Mouse (Mus musculus) skeletal muscle tissue, adult 2 months (tissue): ENCODE data around the gene Kif19a.
A peak's percentile ranks its signal among the peaks of the same experiment; 100 is the strongest.

ENCODE experiments used
- DNase-seq: peaks from one replicate; pipeline ENCODE4 v3.0.0-alpha.2; 2012; ENCODE audit warnings: low read depth, low spot score

The Kif19a gene

DNA sequence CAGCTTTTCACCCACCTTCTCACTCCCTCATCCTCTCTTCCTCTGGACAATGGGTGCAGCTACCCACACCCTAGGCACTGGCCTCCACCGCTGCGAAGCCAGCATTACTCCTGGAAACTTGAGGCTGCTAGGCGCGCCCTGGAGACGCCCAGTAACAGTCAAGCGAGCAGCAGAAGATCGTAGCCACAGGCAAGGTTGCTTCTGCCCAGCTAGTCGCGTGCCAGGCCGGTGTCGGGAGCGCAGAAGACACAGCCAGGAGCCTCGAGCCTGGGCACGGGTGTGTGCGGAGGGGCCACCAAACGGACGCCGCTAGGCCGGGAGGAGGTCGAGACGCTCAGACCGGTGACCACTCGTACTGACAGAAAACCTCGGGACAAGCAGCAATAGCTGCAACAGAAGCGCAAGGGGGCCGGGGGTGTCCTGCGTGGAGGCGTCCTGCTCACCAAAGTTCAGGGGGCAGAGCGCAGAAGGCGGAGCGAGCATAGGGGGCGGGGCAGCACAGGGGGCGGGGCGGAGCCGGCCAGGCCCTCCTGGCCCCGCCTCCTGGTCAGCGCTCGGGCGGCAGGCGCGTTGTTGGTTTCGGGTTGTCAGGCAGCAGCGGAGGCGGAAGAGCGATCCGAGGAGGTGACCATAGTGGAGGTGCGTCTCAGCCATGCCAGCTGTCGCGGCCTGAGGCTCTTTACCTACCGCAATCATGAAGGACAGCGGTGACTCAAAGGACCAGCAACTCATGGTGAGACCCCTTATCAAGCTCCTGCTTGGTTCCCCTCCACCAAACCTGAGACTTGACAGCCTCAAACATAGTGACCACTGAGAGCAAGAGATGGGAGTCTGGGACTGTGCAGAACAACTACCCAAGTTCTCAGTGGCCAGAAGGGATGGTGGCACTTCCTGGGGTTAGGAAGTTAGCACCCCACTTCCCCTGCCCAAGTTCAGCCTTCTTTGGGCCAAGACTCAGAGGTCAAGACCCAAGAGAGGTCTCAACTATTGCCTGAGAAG lies at the start of gene Kif19a:
TSS of gene Kif19a (plus strand) at position 569 of the 999 bp plus-strand sequence.
- DNase-seq, result peak; percentile 51

DNA sequence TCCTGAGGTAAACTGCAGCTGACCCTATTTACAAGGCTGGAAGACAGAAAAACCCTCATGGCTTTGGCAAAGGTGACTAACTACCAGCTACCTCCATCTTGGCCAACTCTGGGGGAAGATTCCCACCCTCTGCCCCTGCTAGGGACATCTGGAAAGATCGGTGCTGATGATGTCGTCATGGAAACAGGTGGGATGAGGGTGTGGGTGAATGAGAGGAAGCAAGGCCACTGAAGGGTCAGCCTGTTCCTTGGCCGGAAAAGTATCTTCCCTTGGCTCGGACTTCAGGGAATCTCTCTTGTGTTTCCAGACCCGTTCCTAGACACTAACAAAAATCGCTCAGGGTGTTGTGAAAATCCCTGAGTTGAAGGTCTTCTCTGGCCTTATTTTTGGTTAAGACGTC lies 49.7 kb upstream of the Kif19a start:
- peak; percentile 70 for DNase-seq

DNA sequence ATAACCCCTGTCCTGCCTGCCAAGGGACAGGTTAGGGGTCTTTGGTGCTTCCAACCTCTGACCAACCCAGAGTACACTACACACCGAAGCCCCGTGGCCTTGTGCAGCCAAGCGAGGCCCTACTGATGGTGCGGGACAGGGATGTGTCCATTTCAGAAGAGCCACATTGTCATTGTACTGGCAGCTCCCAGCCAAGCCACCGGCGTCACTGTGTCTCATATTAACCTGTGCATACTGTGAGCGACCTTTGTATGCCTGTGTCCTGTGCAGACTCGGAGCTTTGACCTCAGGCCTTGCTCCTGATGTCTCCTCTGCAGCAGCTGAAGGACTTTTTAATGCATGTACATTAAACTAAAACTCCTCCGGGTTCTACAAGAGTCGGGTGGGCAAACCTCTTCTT lies 44.7 kb upstream of the Kif19a start:
- DNase-seq, result no peak

DNA sequence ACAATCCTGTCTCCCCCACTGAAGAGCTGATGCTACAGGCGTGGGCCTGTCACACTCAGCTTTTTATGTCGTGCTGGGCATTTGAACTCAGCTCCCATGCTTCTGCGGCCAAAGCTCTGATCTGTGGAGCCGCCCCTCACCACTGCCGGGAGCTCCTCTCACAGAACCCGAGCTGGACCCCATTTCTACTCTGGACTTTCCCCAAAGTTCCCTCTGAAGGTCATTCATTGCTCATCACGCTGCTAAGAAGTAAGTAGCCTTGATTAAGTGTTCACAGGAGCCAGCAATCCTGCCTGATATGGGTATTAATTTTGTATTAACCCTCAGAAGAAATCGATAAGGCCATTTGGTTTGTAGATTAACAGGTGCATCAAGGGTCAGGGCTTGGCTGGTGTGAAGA lies 42.8 kb upstream of the Kif19a start:
- no peak for DNase-seq

DNA sequence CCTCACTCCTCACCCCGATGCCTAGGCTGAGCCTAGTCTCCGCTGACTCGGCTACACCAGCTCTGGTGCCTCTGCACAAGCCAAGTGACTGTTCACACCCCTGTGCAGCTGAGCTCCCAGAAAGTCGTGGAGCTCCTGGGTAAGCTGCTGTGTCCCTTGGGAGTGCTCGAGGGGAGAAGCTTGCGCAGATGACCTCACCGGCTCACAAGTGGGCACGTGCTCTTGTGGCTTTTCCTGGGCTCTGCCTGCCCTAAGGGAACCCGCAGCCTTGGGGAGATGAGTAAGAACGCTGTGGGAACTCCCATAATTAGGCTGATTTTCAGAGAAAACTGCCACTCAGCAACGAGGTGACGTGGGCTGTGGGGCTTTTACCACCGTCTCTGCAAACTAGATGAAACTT lies 42.2 kb upstream of the Kif19a start:
- peak; percentile 50 for DNase-seq

DNA sequence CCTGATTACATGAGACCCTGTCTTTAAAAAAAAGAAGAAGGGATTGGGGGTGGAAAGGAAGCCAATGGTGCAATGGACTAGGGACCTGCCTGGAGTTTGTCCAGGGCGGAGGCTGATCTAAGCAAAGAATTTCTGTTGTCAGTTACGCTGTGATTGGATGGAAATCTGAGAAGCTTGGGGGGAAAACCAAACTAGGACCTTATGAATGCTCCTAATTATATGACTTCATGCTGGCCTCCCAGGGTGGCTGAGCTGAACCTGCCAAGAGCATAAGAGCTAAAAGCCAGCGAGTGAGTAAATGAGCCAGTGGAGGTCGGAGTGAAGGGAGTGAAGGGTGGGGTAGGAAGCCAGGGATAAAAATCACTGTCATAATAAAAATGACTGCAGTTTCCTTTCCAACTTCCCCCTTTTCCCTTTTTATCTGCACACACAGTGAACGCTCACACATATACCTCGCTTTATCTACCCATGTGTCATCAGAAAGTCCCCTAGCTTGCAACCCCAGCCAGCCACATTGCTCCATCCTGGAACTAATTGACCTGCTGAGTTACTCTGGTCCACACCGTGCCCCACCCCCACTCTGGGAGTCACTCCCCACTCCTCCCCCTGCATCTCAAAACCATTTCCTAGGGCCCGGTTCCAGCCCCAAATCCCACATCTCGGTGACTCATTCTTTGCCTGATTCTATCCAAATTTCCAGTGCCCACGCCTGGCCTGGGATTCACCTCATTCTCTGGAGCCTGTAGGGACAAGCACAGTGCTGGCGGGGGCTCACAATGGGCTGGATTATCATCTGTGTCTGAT lies 40.2 kb upstream of the Kif19a start:
- DNase-seq, result peak; percentile 78

DNA sequence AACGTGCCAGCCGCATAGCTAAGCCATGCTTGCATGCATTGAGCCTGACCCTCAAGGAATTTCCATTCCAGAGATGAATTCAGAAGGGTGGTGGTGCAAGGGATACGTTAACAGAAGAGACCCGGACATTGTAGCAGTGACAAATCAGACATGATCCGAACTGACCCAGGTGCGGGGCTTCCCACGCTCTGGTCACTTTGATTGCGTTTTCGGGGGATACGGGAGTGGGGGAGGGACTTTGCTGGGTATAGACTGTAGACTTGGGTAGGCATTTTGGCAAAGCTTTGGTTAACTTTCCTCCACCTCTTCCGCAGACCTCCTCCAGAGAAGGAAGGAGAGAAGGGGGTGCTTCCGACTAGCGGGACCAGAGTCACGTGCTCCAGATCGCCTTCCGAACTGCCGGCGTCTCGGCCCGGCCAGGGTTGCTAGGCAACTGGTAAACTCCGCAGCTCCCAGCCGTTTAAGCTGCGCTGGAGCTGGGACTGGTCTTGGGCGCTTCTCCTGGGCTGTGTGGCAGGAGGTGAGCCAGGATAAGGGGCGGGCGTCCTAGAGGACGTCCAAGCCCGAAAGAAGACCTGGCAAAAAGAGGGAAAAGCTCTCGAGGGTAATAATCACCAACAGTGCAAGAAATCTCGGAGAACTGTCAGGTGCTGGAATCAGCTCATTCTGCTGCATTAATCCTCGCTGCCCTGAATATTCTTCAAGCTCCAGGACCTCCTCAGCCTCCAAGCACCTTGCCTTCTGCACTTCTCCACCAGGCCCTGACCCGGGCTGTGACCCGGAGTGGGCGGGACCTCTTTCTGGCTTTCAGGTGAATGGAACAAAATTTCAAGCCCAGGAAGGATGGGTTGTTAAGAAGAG lies 38.0 kb upstream of the Kif19a start, which contains the start of gene Dnaic2:
TSS of gene Dnaic2 (plus strand) at position 444 of the 861 bp plus-strand sequence.
- peak; percentile 76 for DNase-seq

DNA sequence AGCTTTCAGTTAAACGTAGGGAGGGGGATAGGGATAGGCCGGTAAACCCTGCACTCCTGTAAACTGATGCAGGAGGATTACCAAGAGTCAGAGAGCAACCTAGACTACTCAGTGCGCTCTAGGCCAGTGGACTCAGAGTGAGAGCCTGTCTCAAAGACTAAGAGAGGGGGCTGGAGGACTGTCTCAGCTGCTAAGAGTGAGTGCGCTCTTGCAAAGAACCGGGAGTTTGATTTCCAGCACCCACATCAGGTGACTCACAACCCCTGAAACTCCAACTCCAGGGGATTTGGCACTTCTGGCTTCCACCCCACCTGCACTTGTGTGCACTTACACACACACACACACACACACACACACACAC lies 37.4 kb upstream of the Kif19a start:
- DNase-seq, result no peak

DNA sequence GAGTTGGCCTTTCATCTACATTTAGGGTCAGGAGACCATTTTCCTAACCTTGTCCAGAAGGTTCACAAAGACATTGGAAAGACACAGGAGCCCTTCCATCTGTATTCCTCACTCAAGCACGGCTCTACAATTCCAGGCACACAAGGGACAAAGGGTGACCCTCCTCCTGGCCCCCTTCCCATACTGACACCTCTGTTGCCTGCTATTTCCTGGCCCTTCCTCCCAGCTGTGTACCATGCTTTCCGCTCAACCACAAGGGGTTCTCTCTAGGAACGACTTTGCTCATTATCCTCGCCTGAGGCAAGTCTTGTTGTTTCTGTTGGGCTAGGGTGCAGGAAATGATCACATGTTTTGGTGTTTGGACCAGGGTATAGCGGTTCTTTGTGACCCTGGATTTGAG lies 36.9 kb upstream of the Kif19a start:
- no peak for DNase-seq

DNA sequence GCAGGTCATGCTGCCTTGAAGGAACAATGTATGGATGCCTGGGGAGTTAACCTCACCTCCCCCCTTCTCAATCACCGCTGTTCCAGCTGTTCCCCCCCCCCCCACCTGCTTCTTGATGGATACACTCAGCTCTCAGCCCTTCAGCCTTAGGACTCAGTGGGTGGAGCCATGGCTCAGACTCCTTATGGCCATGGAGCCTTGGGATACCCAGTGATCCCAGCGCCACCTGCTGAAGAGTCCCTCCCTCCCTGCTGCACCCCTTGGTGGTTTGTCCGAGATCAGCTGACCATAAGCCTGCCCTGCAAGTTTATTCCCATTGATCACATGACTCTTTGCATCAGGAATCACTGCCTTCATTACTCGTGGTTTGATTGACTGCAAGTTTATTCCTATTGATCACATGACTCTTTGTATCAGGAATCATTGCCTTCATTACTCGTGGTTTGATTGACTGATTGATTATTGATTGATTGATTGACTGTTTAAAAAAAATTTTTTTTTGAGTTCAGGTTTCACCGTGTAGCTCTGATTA lies 35.3 kb upstream of the Kif19a start:
- no peak for DNase-seq

DNA sequence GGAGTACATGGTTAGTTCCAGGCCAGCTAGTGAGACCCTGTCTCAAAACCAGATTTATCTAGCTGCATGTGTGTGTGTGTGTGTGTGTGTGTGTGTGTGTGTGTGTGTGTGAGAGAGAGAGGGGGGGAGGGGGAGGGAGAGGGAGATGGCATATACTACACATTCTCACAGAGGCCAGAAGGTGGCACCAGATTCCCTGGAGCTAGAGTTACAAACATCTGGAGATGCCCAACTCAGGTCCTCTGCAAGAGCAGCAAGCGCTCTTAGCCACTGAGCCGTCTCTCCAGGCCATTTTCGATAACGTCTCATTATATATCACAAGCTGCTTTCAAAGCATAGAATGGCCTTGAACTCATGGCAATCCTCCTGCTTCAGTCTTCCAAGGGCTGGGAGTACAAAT lies 33.5 kb upstream of the Kif19a start:
- no peak for DNase-seq

DNA sequence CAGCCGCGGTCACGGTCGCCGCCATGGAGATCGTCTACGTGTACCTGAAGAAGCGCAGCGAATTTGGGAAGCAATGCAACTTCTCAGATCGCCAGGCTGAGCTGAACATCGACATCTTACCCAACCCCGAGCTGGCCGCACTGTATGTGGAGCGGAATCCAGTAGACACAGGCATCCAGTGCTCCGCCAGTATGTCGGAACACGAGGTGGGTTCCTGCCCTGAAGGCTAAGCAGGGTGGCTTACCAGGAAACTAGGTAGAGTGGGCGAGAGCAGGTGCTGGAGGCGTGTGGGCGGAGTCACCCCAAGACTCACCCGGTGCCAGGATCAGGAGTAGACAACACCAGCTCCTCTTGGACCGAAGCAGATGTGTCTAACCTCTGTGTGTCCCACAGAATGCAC lies 32.3 kb upstream of the Kif19a start:
- DNase-seq, result no peak

DNA sequence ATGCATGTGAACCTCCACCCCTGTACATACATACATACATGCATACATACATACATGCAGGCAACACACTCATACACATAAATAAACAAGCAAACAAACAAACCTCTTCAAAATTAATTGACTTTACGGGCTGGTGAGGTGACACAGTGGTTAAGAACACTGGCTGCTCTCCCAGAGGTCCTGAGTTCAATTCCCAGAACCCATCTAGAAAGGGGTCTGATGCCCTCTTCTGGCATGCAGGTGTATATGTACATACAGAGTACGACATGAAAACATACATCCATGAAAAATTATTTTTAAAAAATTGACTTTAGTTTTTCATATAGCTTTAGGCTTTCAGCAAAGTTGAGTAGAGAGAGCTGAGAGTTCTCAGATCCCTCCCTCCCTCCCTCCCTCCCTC lies 29.1 kb upstream of the Kif19a start:
- DNase-seq, result no peak

DNA sequence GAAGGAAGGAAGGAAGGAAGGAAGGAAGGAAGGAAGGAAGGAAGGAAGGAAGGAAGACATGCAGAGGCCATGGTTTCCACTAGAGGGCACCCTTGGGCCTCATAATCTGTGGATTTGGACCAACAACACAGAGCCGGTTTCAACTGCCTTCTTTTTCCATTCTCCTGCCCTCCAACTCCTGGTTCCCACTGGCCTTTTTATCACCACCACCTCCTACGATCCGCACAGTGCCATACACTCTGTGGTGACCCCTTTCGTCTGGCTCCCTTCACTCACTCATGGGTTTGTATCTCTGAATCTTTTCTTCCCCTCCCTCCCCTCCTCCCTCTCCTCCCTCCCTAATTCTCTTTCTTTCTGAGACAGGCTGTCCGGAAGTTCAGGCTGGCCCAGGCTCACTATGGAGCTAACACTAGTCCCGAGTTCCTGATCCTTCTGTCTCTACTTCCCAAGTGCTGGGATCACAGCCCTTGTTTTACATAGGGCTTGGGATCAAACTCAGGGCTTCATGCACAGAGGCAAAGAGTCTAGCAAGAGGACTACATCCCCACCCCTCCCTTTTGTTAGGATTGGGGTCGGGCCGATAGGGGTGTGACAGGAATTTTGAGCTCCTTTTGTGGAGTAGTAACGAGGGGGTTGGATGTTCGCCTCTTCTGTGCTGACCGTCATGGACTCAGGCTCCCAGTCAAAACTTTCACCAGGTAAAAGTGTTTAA lies 28.1 kb upstream of the Kif19a start:
- peak; percentile 27 for DNase-seq

DNA sequence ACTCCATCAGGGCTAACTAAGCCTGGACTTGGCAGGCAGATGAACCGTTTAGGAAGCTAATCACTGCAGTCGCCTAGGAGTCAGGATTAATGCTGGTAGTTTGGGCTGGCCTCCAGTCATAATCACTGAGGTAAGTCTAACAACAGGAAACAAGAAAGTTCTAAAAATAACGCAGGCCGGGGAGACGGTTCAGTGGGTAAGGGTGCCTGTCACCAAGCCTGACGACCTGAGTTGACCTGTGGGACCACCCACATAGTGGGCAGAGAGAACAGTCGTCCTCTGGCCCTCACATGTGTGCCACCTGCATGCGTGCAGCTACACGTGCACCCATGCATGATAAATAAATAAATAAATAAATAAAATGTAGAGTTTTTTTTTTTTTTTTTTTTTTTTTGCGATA lies 24.6 kb upstream of the Kif19a start:
- no peak for DNase-seq

DNA sequence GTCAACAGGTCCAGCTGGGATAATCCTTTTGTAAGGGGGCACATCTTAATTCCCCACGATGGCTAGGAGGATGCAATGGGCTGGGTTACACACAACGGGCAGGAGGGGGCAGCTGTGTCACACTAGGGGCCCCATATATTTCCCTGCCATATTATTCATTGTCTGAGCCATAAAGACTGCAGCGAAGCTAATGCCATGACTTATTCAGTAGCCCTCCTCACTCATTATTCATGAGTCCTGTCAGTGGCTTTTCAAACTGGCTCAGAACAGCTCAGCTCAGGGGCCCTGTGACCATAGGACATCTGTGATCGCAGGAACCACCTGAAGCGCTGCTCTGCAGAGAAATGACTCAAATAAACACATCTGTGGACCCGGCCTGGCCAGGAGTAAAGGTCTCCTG lies 23.7 kb upstream of the Kif19a start:
- no peak for DNase-seq

DNA sequence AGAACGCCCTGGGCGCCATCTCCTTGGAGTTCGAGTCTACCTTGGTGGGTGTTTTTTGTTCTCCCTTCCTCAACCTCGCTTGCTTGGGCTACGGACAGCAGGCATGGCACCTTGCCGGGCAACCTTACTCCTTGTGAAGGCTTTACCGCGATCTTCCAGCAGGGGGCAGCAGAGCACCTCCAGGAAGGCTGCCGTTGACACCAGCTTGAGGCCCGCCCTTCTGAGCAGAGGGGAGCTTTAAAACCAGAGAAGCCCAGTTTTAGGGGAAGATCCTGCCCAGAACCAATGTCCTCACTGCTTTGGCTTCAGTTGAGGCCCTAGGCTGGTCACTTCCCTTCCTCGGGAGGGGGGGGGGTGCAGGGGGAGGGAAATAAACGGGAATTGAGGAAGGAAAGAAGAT lies 20.1 kb upstream of the Kif19a start:
- peak; percentile 80 for DNase-seq

DNA sequence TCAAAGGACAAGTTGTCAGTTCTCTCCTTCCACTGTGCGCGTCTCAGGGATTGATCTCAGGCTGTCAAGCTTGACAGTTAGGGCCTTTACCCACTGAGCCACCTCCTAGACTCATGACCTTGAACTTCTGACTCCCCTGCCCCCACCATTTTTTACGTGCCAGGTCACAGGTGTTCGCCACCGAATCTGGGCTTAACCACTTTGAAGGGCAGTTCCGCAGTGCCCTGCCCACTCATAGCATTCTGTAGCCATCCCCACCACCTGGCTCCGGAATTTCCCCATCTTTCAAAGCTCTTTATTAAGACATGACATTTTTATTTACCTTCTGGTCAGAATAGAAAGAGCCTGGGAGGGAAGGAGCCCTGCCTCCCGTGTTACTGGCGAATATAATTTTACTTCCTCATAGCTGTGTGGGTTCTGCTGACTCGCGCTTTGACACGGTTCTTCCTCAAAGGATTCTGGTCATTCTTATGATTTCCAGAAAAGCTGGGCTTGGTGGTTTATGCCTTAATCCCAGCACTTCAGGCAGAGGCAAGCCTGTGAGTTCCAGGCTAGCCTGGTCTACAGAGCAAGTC lies 17.5 kb upstream of the Kif19a start:
- DNase-seq, result no peak

DNA sequence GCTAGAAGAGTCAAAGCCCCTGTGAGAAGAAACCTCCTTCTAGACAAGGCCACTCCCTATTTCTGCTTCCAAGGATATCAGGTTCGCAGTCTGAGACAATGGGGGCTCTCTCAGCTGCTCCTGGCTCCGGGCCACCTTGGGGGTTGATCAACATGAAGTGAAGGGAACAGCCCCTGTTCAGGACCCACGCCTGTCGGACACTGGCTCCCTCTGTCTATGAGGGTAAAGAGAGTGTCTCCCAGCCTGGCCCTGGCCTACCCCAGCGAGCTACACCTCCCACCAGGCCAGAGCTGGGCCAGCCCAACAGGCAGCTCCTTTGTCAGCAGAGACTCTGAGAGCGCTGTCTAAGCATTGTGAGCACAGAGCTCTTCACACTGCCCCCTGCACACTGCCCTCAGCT lies 4.7 kb downstream of the Kif19a start:
- no peak for DNase-seq

DNA sequence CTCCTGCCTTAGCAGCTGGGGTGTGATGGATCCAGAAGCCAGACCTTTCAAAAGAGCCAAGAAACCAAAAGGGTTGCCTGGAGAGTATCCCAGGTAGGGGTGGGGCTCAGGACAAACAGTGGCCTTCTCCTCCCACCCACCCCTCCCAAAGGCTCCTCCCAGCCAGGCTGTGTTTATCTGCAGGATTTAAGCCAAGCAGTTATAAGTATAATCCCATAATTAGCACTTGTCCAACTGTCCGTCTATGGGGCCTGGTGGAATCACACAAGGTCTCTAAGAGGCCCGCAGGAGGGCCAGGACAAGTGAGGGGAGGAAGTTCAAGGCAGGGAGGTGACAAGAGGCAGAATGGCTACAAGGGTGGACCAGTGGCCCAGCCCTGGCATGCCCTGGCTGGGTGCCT lies 6.7 kb downstream of the Kif19a start:
- DNase-seq, result no peak
